Mouse (Mus musculus): ENCODE results near the gene Arhgap8. TPM values are rescaled to one million over a fixed set of nuclear protein-coding genes. Genes with fewer than 3 reads are reported as not detected.

Arhgap8 gene
- polyA plus RNA-seq, 1 experiment from 2014 or later, result 4.9 TPM

DNA sequence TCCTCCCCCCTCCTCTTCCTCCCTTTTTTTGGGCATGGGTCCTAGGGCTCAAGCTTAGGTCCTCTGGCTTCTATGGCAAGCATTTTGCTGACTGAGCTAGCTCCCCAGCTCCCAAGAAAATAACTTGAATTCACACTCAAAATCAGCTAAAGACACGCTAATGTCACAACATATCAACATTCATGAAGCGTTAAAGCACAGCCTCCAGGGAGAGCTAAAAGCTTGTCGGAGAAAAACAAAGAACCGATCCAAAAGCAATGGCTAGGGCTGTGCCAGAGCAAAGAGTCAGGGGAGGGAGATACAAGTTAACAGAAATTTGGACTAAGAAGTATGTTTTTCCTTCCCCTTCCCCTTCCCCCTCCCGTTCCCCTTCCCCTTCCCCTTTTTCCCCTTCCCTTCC lies 58.7 kb downstream of the Arhgap8 start:
- Histone ChIP-seq H3K27me3 (ENCODE audit: control insufficient read depth, insufficient read depth, low read length) (no peaks in the 10 kb centered on the region), H3K9ac (ENCODE audit: low read length) (no peak overlapping the region), H3K4me1 (ENCODE audit: control insufficient read depth, insufficient read depth, low read length) (peaks cover 16% of the 10 kb centered on the region), H3K4me3 (ENCODE audit: low read depth, low read length) (no peak overlapping the region), H3K27ac (ENCODE audit: low read depth, low read length) (no peak overlapping the region), H3K9me3 (ENCODE audit: control insufficient read depth, low read length) (no peaks in the 10 kb centered on the region), H3K36me3 (ENCODE audit: control insufficient read depth, insufficient read depth, low read length) (no peaks in the 10 kb centered on the region), H3K4me2 (ENCODE audit: low read depth) (no peak overlapping the region)
- ATAC-seq (ENCODE audit: insufficient read depth, low FRiP score, low TSS enrichment) (no peak), DNase-seq (ENCODE audit: low spot score) (no peak)
- WGBS, result 60% methylated on average over 5 of the region's 5 CpGs

GRCm38 (mm10) chr15:84784812-84785211 lies 65.0 kb downstream of the Arhgap8 start:
- Histone ChIP-seq H3K4me2 (ENCODE audit: low read depth) (no peak overlapping the region), H3K27ac (ENCODE audit: low read depth, low read length) (no peak overlapping the region), H3K9me3 (ENCODE audit: control insufficient read depth, low read length) (no peaks in the 10 kb centered on the region), H3K4me1 (ENCODE audit: control insufficient read depth, insufficient read depth, low read length) (no peaks in the 10 kb centered on the region), H3K4me3 (ENCODE audit: low read depth, low read length) (no peak overlapping the region), H3K36me3 (ENCODE audit: control insufficient read depth, insufficient read depth, low read length) (peaks cover 18% of the 10 kb centered on the region), H3K27me3 (ENCODE audit: control insufficient read depth, insufficient read depth, low read length) (no peaks in the 10 kb centered on the region), H3K9ac (ENCODE audit: low read length) (no peak overlapping the region)
- no peak for ATAC-seq (ENCODE audit: insufficient read depth, low FRiP score, low TSS enrichment)
- no peak for DNase-seq (ENCODE audit: low spot score)
- WGBS, result 96% methylated on average over 16 of the region's 16 CpGs

DNA sequence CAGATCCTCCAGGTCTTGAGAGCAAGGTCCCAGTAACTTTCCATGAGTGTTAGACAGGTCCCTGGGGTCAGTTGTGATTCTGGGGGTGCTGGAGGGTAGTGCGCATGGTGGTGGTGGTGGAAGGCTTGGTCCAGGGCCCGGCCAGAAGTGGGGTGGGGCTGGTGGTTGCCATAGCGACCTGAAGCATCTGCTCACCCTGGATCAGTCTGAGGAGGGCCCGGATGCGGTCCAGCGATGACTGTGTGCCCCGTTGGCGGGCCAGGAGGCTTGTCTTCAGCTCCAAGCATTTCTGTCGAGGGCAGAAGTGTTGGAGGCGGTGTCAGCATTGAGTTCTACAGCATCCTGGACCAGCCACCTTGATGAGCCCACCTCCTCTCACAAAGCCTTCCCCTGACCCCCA lies 67.3 kb downstream of the Arhgap8 start:
- 83% methylated on average over 10 of the region's 10 CpGs for WGBS
- Histone ChIP-seq H3K36me3 (ENCODE audit: control insufficient read depth, insufficient read depth, low read length) (peaks cover 20% of the 10 kb centered on the region), H3K4me3 (ENCODE audit: low read depth, low read length) (no peak overlapping the region), H3K4me1 (ENCODE audit: control insufficient read depth, insufficient read depth, low read length) (no peaks in the 10 kb centered on the region), H3K27ac (ENCODE audit: low read depth, low read length) (no peak overlapping the region), H3K27me3 (ENCODE audit: control insufficient read depth, insufficient read depth, low read length) (no peaks in the 10 kb centered on the region), H3K9me3 (ENCODE audit: control insufficient read depth, low read length) (no peaks in the 10 kb centered on the region), H3K4me2 (ENCODE audit: low read depth) (no peak overlapping the region), H3K9ac (ENCODE audit: low read length) (no peak overlapping the region)
- no peak for ATAC-seq (ENCODE audit: insufficient read depth, low FRiP score, low TSS enrichment)
- DNase-seq (ENCODE audit: low spot score), result no peak

DNA sequence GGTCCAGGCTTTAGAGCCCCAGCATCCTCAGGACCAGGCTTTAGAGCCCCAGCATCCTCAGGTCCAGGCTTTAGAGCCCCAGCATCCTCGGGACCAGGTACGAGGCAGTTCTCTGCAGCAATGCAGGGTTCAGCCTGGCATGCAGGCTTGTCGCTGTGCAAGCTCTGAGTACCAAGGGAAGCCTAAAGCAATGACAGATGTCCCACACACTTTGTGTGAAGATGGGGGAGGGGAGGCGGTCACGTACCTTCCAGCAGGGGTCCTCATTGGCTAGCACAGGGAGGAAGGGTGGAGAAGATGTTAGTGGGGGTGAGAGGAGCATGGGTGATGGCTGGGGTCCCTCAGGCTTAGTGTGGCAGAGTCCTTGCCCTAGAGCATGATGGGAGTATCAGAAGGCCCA lies 73.8 kb downstream of the Arhgap8 start:
- Histone ChIP-seq H3K27ac (ENCODE audit: low read depth, low read length) (no peak overlapping the region), H3K4me2 (ENCODE audit: low read depth) (no peak overlapping the region), H3K4me1 (ENCODE audit: control insufficient read depth, insufficient read depth, low read length) (no peaks in the 10 kb centered on the region), H3K36me3 (ENCODE audit: control insufficient read depth, insufficient read depth, low read length) (peaks cover 23% of the 10 kb centered on the region), H3K9ac (ENCODE audit: low read length) (no peak overlapping the region), H3K27me3 (ENCODE audit: control insufficient read depth, insufficient read depth, low read length) (no peaks in the 10 kb centered on the region), H3K4me3 (ENCODE audit: low read depth, low read length) (no peak overlapping the region), H3K9me3 (ENCODE audit: control insufficient read depth, low read length) (no peaks in the 10 kb centered on the region)
- ATAC-seq (ENCODE audit: insufficient read depth, low FRiP score, low TSS enrichment), result no peak
- DNase-seq (ENCODE audit: low spot score), result no peak
- 86% methylated on average over 5 of the region's 5 CpGs for WGBS

DNA sequence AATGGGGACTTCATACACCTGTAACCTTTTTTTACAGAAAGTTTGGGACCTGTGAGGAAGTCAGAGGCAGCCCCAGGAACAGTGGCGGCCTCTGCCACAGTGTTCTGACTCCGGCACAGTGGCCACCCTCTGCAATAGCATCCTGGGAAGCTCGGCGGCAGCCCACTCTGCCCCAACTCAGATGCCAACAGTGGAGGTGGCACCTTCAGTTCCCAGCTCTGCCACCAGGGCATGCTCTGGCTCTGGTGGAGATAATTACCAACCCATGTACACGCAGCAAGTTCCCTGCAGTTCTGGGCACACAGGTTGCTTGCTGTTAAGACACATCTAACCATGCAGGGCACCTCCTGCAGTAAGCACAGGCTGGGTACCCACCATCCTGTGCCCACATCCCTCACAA lies 80.3 kb downstream of the Arhgap8 start:
- WGBS, result 96% methylated on average over 5 of the region's 5 CpGs
- Histone ChIP-seq H3K27ac (ENCODE audit: low read depth, low read length) (no peak overlapping the region), H3K4me1 (ENCODE audit: control insufficient read depth, insufficient read depth, low read length) (no peaks in the 10 kb centered on the region), H3K9ac (ENCODE audit: low read length) (no peak overlapping the region), H3K9me3 (ENCODE audit: control insufficient read depth, low read length) (no peaks in the 10 kb centered on the region), H3K4me3 (ENCODE audit: low read depth, low read length) (no peak overlapping the region), H3K36me3 (ENCODE audit: control insufficient read depth, insufficient read depth, low read length) (peaks cover 28% of the 10 kb centered on the region), H3K4me2 (ENCODE audit: low read depth) (no peak overlapping the region), H3K27me3 (ENCODE audit: control insufficient read depth, insufficient read depth, low read length) (no peaks in the 10 kb centered on the region)
- ATAC-seq (ENCODE audit: insufficient read depth, low FRiP score, low TSS enrichment) (no peak), DNase-seq (ENCODE audit: low spot score) (no peak)

- no peaks in the 10 kb centered on the region for H3K4me1 ChIP-seq (ENCODE audit: control insufficient read depth, insufficient read depth, low read length)
- DNase-seq (ENCODE audit: low spot score) (peak; percentile 69), ATAC-seq (ENCODE audit: insufficient read depth, low FRiP score, low TSS enrichment) (no peak)
- peaks cover 26% of the 10 kb centered on the region for H3K36me3 ChIP-seq (ENCODE audit: control insufficient read depth, insufficient read depth, low read length)
- no peaks in the 10 kb centered on the region for H3K9me3 ChIP-seq (ENCODE audit: control insufficient read depth, low read length)
- no peaks in the 10 kb centered on the region for H3K27me3 ChIP-seq (ENCODE audit: control insufficient read depth, insufficient read depth, low read length)
- no peak overlapping the region for H3K9ac ChIP-seq (ENCODE audit: low read length)
- no peak overlapping the region for H3K4me3 ChIP-seq (ENCODE audit: low read depth, low read length)
- no peak overlapping the region for H3K27ac ChIP-seq (ENCODE audit: low read depth, low read length)
- no peak overlapping the region for H3K4me2 ChIP-seq (ENCODE audit: low read depth)
- 47% methylated on average over 3 of the region's 3 CpGs for WGBS
Observed at GRCm38 (mm10) chr15:84803685-84804084, 83.8 kb downstream of the Arhgap8 start.

DNA sequence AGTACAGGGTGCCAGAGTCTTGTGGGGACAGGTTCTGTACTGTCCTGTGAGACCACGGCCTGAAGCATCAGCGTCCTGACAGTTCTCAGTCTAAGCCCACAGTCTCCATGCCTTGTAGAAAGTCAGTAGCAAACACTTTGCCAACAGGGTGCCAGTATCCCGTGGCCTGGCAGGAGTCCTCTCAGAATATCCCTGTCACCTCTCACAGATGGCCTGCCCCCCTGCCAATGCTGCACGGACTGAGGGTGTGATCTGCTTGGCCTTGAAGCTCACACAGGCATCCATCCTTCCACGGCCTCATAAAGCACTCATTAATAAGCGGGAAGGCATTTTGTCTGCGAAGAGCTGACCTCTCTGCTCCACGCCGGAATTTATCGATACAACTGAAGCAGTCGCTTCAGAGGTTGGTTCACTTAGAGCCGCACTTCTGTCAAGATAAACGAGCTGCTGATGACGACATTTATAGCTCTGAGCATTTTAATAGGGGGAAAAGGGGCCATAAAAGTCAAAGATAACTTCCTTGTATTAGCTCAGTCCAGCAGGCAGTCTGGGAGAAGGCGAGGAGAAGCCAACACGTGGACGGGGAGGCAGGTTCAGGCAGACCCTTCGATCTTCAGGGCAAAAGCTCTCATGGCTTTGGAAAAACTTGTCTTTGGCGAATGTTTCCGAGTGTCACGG lies 89.6 kb downstream of the Arhgap8 start:
- WGBS, result 53% methylated on average over 21 of the region's 21 CpGs
- Histone ChIP-seq H3K9ac (ENCODE audit: low read length) (no peak overlapping the region), H3K27ac (ENCODE audit: low read depth, low read length) (no peak overlapping the region), H3K4me3 (ENCODE audit: low read depth, low read length) (no peak overlapping the region), H3K27me3 (ENCODE audit: control insufficient read depth, insufficient read depth, low read length) (no peaks in the 10 kb centered on the region), H3K36me3 (ENCODE audit: control insufficient read depth, insufficient read depth, low read length) (peaks cover 17% of the 10 kb centered on the region), H3K4me2 (ENCODE audit: low read depth) (no peak overlapping the region), H3K4me1 (ENCODE audit: control insufficient read depth, insufficient read depth, low read length) (peaks cover 10% of the 10 kb centered on the region), H3K9me3 (ENCODE audit: control insufficient read depth, low read length) (no peaks in the 10 kb centered on the region)
- ATAC-seq (ENCODE audit: insufficient read depth, low FRiP score, low TSS enrichment) (no peak), DNase-seq (ENCODE audit: low spot score) (no peak)

DNA sequence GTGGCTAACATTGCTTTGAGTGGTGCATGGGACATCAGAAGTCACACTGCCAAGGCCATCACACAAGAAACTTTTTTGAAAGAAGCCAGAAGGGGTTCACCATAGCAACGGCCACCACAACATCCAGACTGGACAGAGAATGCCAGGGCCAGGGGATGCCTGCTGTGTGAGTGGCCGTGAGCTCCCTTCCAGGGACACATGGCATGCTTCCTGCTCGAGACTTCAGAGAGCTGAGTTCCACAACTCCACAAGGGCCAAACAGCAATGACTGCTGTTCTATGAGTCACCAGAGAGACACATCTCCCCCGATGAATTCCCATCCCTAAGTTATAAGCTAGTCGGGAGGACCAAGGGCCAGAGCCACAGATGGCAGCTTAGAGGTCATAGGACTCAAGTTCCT lies 91.3 kb downstream of the Arhgap8 start:
- ATAC-seq (ENCODE audit: insufficient read depth, low FRiP score, low TSS enrichment) (no peak), DNase-seq (ENCODE audit: low spot score) (no peak)
- Histone ChIP-seq H3K9me3 (ENCODE audit: control insufficient read depth, low read length) (no peaks in the 10 kb centered on the region), H3K27ac (ENCODE audit: low read depth, low read length) (no peak overlapping the region), H3K4me2 (ENCODE audit: low read depth) (no peak overlapping the region), H3K9ac (ENCODE audit: low read length) (no peak overlapping the region), H3K36me3 (ENCODE audit: control insufficient read depth, insufficient read depth, low read length) (peaks cover 9% of the 10 kb centered on the region), H3K27me3 (ENCODE audit: control insufficient read depth, insufficient read depth, low read length) (no peaks in the 10 kb centered on the region), H3K4me1 (ENCODE audit: control insufficient read depth, insufficient read depth, low read length) (peaks cover 12% of the 10 kb centered on the region), H3K4me3 (ENCODE audit: low read depth, low read length) (no peak overlapping the region)
- 68% methylated on average over 5 of the region's 5 CpGs for WGBS

GRCm38 (mm10) chr15:84812831-84813357 lies 93.0 kb downstream of the Arhgap8 start:
- Histone ChIP-seq H3K9ac (ENCODE audit: low read length) (no peak overlapping the region), H3K27ac (ENCODE audit: low read depth, low read length) (no peak overlapping the region), H3K9me3 (ENCODE audit: control insufficient read depth, low read length) (no peaks in the 10 kb centered on the region), H3K4me2 (ENCODE audit: low read depth) (no peak overlapping the region), H3K4me3 (ENCODE audit: low read depth, low read length) (no peak overlapping the region), H3K27me3 (ENCODE audit: control insufficient read depth, insufficient read depth, low read length) (no peaks in the 10 kb centered on the region), H3K36me3 (ENCODE audit: control insufficient read depth, insufficient read depth, low read length) (peaks cover under 1% of the 10 kb centered on the region; the same call in 1 of the 2 replicates), H3K4me1 (ENCODE audit: control insufficient read depth, insufficient read depth, low read length) (peaks cover 12% of the 10 kb centered on the region)
- 81% methylated on average over 11 of the region's 11 CpGs for WGBS
- no peak for ATAC-seq (ENCODE audit: insufficient read depth, low FRiP score, low TSS enrichment)
- DNase-seq (ENCODE audit: low spot score), result no peak

All from neural tube, embryonic 11.5 days (tissue).